Mouse (Mus musculus): ENCODE data around the gene Gm3435. TPM values are rescaled to one million over a fixed set of nuclear protein-coding genes. Genes with fewer than 3 reads are reported as not detected.
"Not testable (repeated sequence)": the region's sequence is repeated elsewhere in the genome, so short reads cannot be mapped to it uniquely, and the experiment has no call there.

Gm3435 gene
- polyA plus RNA-seq, 1 experiment: 0.03 TPM

GRCm38 (mm10) chr17:15009088-15009487, 888 bp upstream of the Gm3435 start:
- not testable (repeated sequence) for H3K27me3 ChIP-seq (ENCODE audit: control insufficient read depth); H3K36me3 ChIP-seq (ENCODE audit: control insufficient read depth); H3K9me3 ChIP-seq (ENCODE audit: control insufficient read depth, low read length); H3K4me3 ChIP-seq (replicated peaks); H3K4me1 ChIP-seq (ENCODE audit: control insufficient read depth)

GRCm38 (mm10) chr17:15021503-15022220, 11.7 kb downstream of the Gm3435 start:
- H3K9me3 ChIP-seq (ENCODE audit: control insufficient read depth, low read length); H3K27me3 ChIP-seq (ENCODE audit: control insufficient read depth); H3K36me3 ChIP-seq (ENCODE audit: control insufficient read depth); H3K4me3 ChIP-seq (replicated peaks); H3K4me1 ChIP-seq (ENCODE audit: control insufficient read depth): not testable (repeated sequence)

- H3K27me3 ChIP-seq (ENCODE audit: control insufficient read depth); H3K4me3 ChIP-seq (replicated peaks); H3K9me3 ChIP-seq (ENCODE audit: control insufficient read depth, low read length); H3K4me1 ChIP-seq (ENCODE audit: control insufficient read depth); H3K36me3 ChIP-seq (ENCODE audit: control insufficient read depth): not testable (repeated sequence)
These were observed 14.0 kb downstream of the Gm3435 start for GRCm38 (mm10) chr17:15023878-15024492.

- not testable (repeated sequence) for H3K27me3 ChIP-seq (ENCODE audit: control insufficient read depth); H3K4me3 ChIP-seq (replicated peaks); H3K4me1 ChIP-seq (ENCODE audit: control insufficient read depth); H3K36me3 ChIP-seq (ENCODE audit: control insufficient read depth); H3K9me3 ChIP-seq (ENCODE audit: control insufficient read depth, low read length)
These were observed 14.7 kb downstream of the Gm3435 start for GRCm38 (mm10) chr17:15024502-15025193.

GRCm38 (mm10) chr17:15025513-15025912, 15.5 kb downstream of the Gm3435 start:
- not testable (repeated sequence) for H3K9me3 ChIP-seq (ENCODE audit: control insufficient read depth, low read length); H3K27me3 ChIP-seq (ENCODE audit: control insufficient read depth); H3K36me3 ChIP-seq (ENCODE audit: control insufficient read depth); H3K4me1 ChIP-seq (ENCODE audit: control insufficient read depth); H3K4me3 ChIP-seq (replicated peaks)

- not testable (repeated sequence) for H3K4me3 ChIP-seq (replicated peaks); H3K4me1 ChIP-seq (ENCODE audit: control insufficient read depth); H3K36me3 ChIP-seq (ENCODE audit: control insufficient read depth); H3K27me3 ChIP-seq (ENCODE audit: control insufficient read depth); H3K9me3 ChIP-seq (ENCODE audit: control insufficient read depth, low read length)
These were observed 21.4 kb downstream of the Gm3435 start for GRCm38 (mm10) chr17:15031414-15031813.

GRCm38 (mm10) chr17:15040455-15040854, 30.5 kb downstream of the Gm3435 start:
- not testable (repeated sequence) for H3K27me3 ChIP-seq (ENCODE audit: control insufficient read depth)

GRCm38 (mm10) chr17:15041175-15041729, 31.3 kb downstream of the Gm3435 start, which contains the start of the genes Ermard, Tcte3 and Gm3448:
Ermard (plus strand) TSS chr17:15041208.
Tcte3 (minus strand) TSS chr17:15041488.
Gm3448 (minus strand) TSS chr17:15041537.
- not testable (repeated sequence) for H3K9me3 ChIP-seq (ENCODE audit: control insufficient read depth, low read length); H3K27me3 ChIP-seq (ENCODE audit: control insufficient read depth); H3K36me3 ChIP-seq (ENCODE audit: control insufficient read depth); H3K4me3 ChIP-seq (replicated peaks); H3K4me1 ChIP-seq (ENCODE audit: control insufficient read depth)

More at GRCm38 (mm10) chr17:15040455-15040854, 30.5 kb downstream of the Gm3435 start:
- not testable (repeated sequence) for H3K4me3 ChIP-seq (replicated peaks); H3K9me3 ChIP-seq (ENCODE audit: control insufficient read depth, low read length); H3K36me3 ChIP-seq (ENCODE audit: control insufficient read depth); H3K4me1 ChIP-seq (ENCODE audit: control insufficient read depth)

GRCm38 (mm10) chr17:15050338-15050737, 40.4 kb downstream of the Gm3435 start:
- H3K4me1 ChIP-seq (ENCODE audit: control insufficient read depth); H3K27me3 ChIP-seq (ENCODE audit: control insufficient read depth): not testable (repeated sequence)

GRCm38 (mm10) chr17:15052766-15053165, 42.8 kb downstream of the Gm3435 start:
- not testable (repeated sequence) for H3K4me3 ChIP-seq (replicated peaks); H3K9me3 ChIP-seq (ENCODE audit: control insufficient read depth, low read length); H3K4me1 ChIP-seq (ENCODE audit: control insufficient read depth); H3K27me3 ChIP-seq (ENCODE audit: control insufficient read depth)
- H3K36me3 ChIP-seq (ENCODE audit: control insufficient read depth): peaks cover 26% of the 10 kb centered on the region

More at GRCm38 (mm10) chr17:15050338-15050737, 40.4 kb downstream of the Gm3435 start:
- not testable (repeated sequence) for H3K36me3 ChIP-seq (ENCODE audit: control insufficient read depth); H3K4me3 ChIP-seq (replicated peaks); H3K9me3 ChIP-seq (ENCODE audit: control insufficient read depth, low read length)

- not testable (repeated sequence) for H3K4me1 ChIP-seq (ENCODE audit: control insufficient read depth); H3K4me3 ChIP-seq (replicated peaks); H3K9me3 ChIP-seq (ENCODE audit: control insufficient read depth, low read length); H3K27me3 ChIP-seq (ENCODE audit: control insufficient read depth)
- H3K36me3 ChIP-seq (ENCODE audit: control insufficient read depth): peaks cover 31% of the 10 kb centered on the region
These were observed 43.3 kb downstream of the Gm3435 start for GRCm38 (mm10) chr17:15053183-15053828.

- H3K4me1 ChIP-seq (ENCODE audit: control insufficient read depth); H3K9me3 ChIP-seq (ENCODE audit: control insufficient read depth, low read length); H3K4me3 ChIP-seq (replicated peaks); H3K27me3 ChIP-seq (ENCODE audit: control insufficient read depth): not testable (repeated sequence)
- H3K36me3 ChIP-seq (ENCODE audit: control insufficient read depth): peaks cover 36% of the 10 kb centered on the region
These were observed 43.8 kb downstream of the Gm3435 start for GRCm38 (mm10) chr17:15053829-15054200.

Measured in erythroblast, embryonic 14.5 days (primary cell).